Mouse (Mus musculus): ENCODE results near the gene Npr1. TPM values are rescaled to one million over a fixed set of nuclear protein-coding genes. Genes with fewer than 3 reads are reported as not detected.

Npr1 gene
- total RNA-seq, 2 experiments from 2014 or later = 35.4 to 37.8 TPM

DNA sequence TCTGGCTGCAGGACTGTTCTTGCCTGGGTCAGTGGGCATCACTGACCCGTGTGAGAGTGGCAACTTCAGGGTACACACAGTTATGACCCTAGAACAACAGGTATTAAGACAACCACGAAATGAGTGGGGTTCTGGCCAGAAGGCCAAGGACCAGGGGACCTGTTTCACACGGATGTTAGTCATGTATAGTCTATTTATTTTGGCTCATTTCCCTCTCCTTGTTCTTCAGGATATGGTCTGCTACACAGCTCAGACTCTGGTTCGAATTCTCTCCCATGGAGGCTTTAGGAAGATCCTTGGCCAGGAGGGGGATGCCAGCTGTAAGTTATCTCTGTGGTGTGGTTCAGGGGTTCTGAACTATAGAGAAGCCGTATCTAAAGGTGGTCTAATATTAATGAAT, 21.3 kb upstream of the Npr1 start:
- DNase-seq = no peak
- intact Hi-C loops (cut with DNase I) = no loop called here

DNA sequence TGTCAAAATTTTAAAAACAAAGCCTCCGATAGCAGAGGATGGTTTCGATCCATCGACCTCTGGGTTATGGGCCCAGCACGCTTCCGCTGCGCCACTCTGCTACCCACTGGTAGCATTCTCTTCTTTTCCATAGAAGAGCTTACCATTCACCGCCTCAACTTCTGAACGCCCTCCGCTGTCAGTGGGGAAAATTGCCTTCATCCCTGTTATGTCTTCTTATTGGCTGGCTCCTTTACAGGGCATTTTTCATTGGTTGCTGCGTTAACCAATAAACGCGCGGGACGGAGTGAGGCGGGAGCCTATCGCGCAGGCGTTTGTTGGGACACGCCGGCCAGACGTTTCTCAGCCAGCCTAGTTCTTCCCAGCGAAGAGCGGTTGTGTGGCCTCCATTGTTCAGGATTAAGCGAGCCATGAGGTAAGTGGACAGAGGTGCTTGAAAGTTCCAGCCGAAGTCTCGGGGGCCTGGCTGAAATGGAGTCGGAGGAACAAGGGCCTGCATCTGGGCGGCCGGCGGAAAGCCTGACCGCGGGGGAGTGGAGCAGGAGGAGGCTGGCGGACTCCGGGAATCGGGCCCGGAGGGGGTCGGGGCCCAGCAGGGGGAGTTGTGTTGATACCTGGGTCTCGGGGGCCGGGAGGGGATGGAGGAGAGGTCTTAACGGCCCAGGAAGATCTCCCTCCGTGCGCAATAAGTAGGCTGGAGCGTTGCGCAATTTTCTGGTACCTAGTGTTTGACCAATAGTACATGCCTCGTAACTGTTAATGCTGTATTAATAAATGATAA, 10.4 kb upstream of the Npr1 start, which contains the start of gene Ilf2:
TSS of gene Ilf2 (plus strand) at position 296 of the 781 bp plus-strand sequence.
- intact Hi-C loops (cut with DNase I) = no loop called here

DNA sequence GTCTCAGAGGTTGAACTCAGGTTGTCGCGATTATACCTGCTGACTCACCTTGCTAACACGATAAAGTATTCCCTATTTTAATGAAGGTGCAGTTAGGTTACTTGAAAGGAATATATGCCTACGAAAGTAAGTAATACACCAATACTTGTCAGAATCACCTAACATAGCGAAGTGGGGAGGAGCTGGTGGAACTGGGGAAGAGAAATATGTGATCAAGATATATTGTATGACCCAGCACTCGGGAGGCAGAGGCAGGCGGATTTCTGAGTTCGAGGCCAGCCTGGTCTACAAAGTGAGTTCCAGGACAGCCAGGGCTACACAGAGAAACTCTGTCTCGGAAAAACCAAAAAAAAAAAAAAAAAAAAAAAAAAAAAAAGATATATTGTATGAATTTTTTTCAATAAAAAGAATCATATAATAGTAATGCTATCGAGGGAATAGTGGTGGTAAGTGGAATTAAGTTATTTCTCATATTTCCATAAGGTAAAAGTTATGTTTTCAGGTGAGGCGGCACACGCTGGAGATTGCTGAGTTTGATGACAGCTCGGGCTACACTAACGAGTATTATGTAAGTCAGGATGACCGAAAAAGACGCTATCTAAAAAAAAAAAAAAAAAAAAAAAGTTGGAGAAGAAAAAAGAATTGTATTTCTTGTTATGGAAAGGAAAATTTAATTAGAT, 9.6 kb upstream of the Npr1 start:
- peak in 1 of 2 experiments; percentile 12 for DNase-seq
- intact Hi-C loops (cut with DNase I) = no loop called here

More for the DNA sequence above, 10.4 kb upstream of the Npr1 start, which contains the start of gene Ilf2:
- peak; percentile 97 to 98 for DNase-seq

DNA sequence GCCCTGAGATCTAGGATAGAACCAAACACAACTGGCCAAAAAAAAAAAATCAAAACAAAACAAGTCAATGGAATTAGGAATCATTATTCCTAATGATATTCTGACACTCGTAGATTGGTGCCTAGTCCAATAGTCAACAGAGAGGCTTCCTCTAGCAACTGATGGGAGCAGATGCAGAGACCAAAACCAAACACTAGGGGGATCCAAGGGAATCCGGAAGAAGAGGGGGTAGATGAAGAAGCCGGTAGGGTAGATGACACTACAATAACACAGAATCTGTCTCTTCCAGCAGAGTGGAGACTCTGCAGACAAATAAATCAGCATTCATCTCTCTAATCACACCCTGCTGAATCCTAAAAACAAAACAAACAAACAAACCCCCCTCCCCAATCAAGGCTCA, 6.5 kb upstream of the Npr1 start:
- intact Hi-C loops (cut with DNase I) = no loop called here
- DNase-seq = peak; percentile 50 to 65

DNA sequence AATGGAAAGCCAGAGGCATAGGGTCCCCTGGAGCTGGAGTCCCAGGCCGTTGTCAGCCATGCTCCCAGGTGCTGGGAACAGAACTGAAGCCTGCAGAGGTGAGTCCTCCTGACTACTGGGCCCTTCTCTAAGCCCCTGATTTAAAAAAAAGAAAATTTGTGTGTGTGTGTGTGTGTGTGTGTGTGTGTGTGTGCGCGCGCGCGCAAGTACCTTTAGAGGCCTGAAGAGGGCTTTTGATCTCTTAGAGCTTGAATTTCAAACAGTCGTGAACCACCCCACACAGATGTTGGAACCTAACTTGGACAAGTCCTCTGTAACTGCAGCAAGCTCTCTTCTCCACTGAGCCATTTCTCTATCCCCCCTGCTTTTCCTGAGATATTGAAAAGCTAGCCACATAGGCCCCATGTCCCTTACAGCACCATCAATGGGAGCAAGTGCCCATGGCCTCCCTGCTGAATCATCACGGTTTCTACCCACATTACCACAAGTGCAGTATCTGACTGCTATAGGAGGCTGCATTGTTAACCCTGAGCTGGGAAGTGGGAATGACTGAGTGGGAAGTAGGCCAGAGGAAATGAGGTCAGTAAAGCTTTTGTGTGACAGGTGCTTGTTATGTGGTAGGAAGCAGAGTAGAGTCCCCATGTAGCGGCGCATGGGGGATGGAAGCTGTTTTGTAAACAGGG, 2.1 kb upstream of the Npr1 start:
- no peak for DNase-seq
- intact Hi-C loops (cut with DNase I) = loop anchor here (5.0 kb wide), 1 partner anchor 35 kb away; the partner anchor contains the start of gene Ints3

DNA sequence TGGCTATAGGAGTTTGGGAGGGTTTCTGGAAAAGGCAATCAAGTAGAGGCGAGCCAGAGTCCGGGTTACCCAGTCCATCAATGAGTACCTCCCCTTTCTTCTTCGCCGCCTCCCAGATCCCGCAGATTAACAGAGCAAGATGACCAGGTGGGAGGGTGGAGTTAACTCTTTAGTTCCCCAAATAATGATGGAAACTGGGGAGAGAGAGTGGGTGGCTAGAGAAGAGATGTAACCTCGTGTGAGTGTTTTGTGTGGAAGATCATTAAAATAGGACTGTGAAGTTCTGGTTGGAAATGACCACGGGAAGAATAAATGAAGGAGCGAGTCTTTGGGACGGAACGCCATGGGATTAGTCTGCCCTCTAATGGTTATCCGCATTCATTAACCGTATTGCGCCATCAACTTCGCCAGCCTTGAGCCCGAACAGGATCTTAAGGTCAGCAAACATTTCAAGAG, 673 bp upstream of the Npr1 start:
- intact Hi-C loops (cut with DNase I) = loop anchor here (1.0 to 5.0 kb wide), 2 partner anchors 34 to 54 kb away; partner anchors contain the start of gene Ints3

DNA sequence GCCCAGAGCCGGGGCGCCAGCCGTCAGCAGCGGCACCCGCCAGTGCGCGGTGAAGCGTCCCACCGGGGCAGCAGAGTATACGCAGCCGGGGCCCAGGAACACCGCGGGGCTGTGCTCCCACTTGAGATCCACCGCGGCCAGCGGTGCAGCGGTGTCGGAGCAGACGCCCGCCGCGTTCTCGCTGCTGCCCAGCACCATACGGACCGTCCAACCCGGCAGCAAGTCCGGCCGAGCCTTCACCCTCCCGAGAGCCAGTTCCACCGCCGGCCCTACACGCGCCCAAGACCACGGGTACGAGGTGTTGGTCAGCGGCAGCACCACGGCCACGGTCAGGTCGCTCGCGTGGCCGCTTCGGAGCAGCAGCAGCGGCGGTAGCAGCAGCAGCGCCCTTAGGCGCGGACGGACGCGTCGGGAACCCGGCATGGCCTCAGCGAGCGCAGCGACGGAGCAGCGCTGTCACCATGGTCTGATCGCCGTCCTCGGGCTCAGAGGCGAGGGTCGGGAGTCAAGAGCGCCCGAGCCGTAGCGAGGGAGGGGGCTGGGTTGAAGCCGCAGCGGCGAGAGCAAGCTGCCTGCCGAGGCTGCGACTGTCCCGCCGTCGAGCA, 483 bp downstream of the Npr1 start:
- intact Hi-C loops (cut with DNase I) = loop anchor here (1.0 to 5.0 kb wide), 2 partner anchors 17 to 33 kb away; partner anchors contain the start of gene Ints3
- peak; percentile 54 to 64 for DNase-seq

More for the DNA sequence above, 673 bp upstream of the Npr1 start:
- DNase-seq = peak; percentile 82 to 85

DNA sequence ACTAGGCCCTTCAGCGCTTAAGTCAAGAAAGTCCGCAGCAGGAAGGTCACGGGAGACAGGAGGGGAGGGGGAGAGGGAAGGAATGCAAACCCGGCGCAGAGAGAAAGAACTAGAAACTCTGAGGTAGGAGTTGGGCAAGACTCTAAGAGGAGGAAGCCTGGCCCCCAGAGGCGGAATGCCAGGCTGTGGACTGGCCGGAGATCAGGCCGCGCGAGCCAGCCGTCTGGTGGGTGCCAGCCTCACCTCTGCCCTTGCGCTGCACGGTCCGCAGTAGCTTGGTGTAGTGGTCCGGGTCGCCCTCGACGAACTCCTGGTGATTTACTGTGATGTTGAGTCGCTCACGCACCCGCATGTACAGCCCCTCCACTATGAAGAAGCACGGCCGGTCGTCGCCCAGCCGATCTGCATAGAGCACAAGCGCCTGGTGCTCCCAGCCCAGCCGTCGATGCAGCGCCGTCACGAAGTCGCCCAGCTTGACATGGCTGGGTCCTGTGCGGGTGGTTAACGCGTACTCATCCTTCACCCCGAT, 1.1 kb downstream of the Npr1 start:
- intact Hi-C loops (cut with DNase I) = loop anchor here (1.0 to 5.0 kb wide), 2 partner anchors 16 to 32 kb away; partner anchors contain the start of gene Ints3
- DNase-seq = peak; percentile 34 to 56

DNA sequence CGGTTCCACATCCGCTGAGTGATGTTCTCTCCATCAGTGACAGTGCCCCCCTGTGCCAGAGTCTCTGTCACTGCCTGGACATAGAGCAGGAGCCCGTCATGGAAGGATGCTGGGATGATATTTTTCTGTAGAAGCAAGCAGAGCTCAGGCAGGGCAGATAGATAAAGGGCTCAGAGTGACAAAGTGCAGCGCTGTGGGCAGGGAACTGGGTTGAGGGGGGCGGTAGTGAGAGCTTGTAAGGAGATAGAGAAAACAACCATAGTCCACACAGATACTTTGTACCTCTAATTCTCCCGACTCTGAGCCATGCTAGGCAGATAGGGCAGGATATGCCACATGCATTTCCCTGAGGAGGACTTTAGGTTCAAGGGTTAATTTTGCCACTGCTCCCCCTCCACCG, 3.1 kb downstream of the Npr1 start:
- intact Hi-C loops (cut with DNase I) = no loop called here
- DNase-seq = peak in 1 of 2 experiments; percentile 12

DNA sequence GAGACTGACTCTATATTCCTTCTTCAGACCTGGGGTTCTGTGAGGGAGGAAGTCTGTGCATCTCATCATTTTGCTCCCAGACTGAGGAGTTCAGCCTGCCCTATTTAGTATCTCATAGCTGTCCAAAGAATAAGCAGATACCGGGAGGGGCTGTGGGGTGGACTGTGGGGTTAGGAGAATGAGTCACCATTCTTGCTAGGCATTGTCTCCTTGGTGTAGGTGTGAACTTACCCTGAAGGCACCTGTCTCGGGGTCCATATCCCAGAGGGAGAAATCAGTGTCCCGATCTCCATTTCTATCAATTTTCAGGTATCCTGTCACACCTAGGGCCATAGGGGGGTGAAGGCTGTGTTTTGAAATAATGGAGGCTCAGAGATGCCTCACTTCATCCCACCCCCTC, 3.7 kb downstream of the Npr1 start:
- DNase-seq = no peak
- intact Hi-C loops (cut with DNase I) = no loop called here

DNA sequence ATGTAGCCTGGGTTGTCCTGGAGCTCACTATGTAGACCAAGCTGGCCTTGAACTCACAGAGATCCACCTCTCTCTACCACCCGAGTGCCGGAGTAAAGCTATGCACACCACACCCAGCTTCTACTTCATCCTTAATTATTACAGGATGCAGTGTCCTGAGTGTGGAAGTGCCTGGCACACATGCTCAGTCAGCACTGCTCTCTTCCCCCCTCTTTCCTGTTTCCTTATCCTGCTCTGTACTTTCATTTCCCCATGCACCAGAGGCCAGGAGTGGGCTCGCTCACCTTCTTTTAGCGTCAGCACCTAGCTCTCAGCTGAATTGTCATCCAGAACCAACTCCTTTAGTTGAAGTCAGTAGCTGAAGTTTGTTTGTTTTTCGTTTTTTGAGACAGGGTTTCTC, 5.4 kb downstream of the Npr1 start:
- intact Hi-C loops (cut with DNase I) = no loop called here

DNA sequence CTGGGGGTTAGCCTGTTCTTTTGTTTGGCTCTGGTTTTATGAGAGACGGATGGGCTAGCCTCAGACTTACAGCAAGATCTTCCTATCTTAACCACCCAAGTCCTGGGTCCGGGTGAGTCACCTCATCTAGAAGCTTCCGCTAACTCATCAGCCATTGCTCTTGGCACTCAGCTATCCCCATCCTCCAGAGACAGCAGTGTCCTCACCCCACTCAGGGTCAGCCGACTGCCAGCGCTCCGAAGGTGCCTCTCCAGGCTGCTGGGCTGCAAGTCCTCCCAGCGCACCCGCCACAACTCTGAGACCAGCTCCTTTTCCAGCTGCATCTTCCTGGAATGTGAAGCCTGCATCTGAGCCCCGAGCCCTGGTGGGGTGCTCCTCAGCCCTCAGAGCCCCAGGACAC, 5.9 kb downstream of the Npr1 start:
- intact Hi-C loops (cut with DNase I) = no loop called here
- DNase-seq = no peak

More for the DNA sequence above, 5.4 kb downstream of the Npr1 start:
- DNase-seq = no peak

DNA sequence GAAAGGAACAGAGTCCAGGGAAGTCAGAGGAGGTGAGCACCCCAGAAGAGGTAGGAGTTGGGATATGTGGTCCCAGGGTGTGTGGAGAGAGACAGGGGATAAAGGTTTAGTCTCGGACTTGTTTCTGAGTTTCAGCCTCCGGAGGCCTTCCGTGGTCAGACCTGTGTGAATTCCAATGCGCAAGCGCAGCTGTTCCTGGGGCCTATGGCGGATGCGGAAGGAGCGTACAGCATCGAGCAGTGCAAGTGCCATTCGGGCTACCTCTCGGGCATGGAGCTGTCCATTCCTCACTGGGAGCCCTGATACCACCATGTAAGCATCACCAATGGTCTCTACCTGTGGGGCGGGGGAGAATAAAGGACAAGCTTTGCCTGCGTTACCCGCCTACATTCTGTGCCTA, 10.7 kb downstream of the Npr1 start:
- intact Hi-C loops (cut with DNase I) = no loop called here
- DNase-seq = no peak

DNA sequence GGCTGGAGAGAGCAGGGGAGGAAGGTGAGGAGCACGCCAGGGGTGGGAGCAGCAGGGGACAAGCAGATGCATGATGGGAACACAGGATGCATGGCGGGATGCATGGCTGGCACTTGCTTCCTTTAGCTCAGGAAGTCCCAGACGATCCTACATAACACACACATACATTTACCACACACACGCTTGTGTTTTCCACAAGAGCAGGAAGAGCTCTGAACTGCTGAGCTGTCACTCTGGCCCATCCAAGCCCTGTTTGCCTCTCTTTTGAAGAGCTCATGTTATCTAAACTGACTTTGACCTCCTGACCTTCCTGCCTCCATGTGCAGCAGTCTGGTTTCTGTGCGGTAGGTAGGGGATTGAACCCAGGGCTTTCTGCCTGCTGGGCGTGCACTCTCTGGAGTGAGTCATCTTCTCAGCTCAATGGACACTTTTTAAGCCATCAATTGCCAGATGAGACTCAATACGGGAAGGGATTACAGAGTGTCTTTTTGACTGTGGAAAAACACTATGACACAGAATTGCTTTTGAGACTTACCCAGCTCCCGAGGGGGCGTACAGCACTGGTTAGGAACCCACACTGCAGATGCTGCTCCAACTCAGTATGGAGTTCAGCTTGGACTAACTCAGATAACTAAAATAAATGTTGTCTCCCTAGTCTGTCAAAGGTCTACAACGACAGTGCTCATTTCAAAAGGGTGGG, 14.1 kb downstream of the Npr1 start:
- peak in 1 of 2 experiments; percentile 17 for DNase-seq
- intact Hi-C loops (cut with DNase I) = no loop called here

DNA sequence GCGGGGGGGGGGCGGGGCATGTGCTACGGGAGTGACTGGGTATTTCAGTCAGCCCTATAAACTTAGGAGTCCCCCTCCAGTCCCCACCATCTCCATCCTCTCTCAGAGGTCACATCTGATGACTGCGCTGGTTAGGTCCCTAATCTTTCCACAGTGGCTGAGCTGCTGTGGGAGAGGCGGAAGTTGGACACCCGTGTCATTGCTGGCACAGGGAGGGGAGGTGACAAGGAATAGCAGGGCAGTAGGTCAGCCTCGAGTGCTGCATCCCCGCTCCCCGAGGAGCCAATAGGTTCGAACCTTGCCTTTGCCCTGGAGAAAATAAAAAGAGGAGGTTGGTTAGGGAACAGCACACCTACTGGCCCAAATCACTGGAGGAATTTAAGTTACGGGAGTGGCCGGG, 14.8 kb downstream of the Npr1 start:
- intact Hi-C loops (cut with DNase I) = no loop called here
- no peak for DNase-seq

DNA sequence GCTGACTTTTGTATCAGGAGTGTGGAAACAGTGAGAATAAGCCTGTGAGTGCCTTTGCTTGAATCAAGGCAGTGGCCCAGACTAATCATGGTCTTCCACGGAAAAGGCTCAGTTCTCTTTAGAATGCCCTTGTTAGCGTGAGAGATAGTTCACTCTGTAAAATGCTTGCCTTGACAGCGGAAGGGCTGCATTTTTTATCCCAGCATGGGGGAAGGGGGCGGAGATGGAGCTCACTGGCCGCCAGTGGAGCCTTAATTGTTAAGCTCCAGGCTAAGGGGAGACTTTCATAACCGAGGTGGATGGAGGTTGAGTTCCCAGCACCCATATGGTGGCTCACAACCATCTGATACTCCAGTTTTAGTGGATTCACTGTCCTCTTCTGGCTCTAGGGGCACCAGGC, 17.0 kb downstream of the Npr1 start:
- no peak for DNase-seq
- intact Hi-C loops (cut with DNase I) = loop anchor here (1.0 kb wide), 1 partner anchor 17 kb away; the partner anchor contains the start of gene Npr1

DNA sequence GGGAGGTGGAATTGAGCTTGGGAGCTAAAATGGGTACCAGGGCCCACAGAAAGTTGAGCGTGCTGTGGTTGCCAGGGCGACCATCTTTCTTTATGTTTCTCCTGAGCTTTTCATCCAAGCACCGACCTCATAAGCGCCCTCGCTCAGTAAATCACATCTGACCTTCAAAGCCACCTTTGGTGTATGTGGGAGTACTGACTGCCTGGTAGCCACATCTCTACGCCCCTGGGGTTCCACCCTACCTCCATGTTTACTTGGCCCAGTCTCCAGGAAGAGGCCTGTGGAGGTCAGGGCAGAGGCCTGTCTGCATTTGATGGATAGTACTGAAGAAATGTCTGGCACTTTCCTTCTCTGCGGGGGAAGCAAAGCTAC, 18.6 kb downstream of the Npr1 start:
- intact Hi-C loops (cut with DNase I) = no loop called here
- DNase-seq = peak in 1 of 2 experiments; percentile 32

DNA sequence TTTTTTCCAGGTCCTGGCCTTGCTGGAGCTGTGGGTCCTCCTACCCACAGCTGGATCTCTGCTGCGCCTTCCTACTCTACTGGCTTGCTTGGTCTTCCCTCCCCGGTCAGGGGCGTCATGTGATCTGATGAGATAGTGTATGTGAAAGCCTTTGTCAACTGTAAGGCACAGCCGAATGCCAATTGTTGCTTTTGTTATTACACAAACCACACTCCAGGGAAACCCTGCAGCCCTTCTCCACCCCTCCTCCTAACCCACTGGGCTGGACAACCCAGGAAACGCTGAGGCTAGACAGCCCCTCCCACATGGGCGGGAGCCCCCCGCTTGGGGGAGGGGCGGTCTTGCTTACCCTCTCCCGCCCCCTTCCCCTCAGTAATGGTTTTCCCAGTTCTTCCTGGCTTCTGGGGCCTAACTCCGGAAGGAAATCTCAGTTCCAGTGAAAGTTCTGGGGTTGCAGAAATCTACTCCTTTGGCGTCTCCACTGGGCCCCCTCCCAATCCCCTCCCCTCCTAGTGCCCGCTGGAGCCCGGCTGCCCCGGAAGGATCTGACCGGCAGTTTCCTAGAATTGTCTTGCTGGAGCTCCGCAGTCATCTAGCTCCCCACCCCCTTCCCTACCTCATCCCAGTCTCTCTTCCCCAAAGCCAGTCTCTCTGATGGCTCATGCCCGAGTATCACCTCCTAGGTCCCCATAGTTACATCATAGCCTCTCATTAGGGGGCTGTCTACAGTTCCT, 19.1 kb downstream of the Npr1 start:
- intact Hi-C loops (cut with DNase I) = loop anchor here (1.0 kb wide), 1 partner anchor 13 kb away; the partner anchor contains the start of gene Ints3

More for the DNA sequence above, 19.1 kb downstream of the Npr1 start:
- DNase-seq = peak; percentile 92 to 93
